Mouse (Mus musculus) left cerebral cortex, postnatal 4 days (tissue): ENCODE measurements around the gene Sdhaf1. TPM values are rescaled to one million over a fixed set of nuclear protein-coding genes. Genes with fewer than 3 reads are reported as not detected.

Source experiments
- total RNA-seq, 2 experiments: library from RNA; stranded (reverse); gene quantifications; 2 replicates each; pipeline ENCODE4 v1.2.3; 2021

Sdhaf1 gene
- total RNA-seq, 2 experiments from 2014 or later: 7.1 to 7.4 TPM

Other genes starting within 250 kb of the Sdhaf1 start
- 1 to 10 TPM in 1 of 2 experiments, not detected in 1; 1.9 TPM for gene Gm26920, start 233.5 kb downstream of the Sdhaf1 start, total RNA-seq
- 10 to 100 TPM; 12.9 to 17.3 TPM for gene Zfp566, start 233.4 kb downstream of the Sdhaf1 start, total RNA-seq
- 10 to 100 TPM; 64.8 to 65.3 TPM for gene Zfp260, start 229.1 kb downstream of the Sdhaf1 start, total RNA-seq
- gene Zfp382, start 202.0 kb downstream of the Sdhaf1 start, total RNA-seq: 10 to 100 TPM; 33.0 to 33.9 TPM
- gene Zfp146, start 154.1 kb downstream of the Sdhaf1 start, total RNA-seq: 10 to 100 TPM; 66.8 to 68.1 TPM
- 1 to 10 TPM; 1.5 to 2.0 TPM for gene Cox7a1, start 139.8 kb downstream of the Sdhaf1 start, total RNA-seq
- 100 to 1,000 TPM; 193 to 198 TPM for gene Capns1, start 125.1 kb downstream of the Sdhaf1 start, total RNA-seq
- gene Polr2i, start 91.9 kb downstream of the Sdhaf1 start, total RNA-seq: 10 to 100 TPM; 94.9 to 96.9 TPM
- 100 to 1,000 TPM; 229 to 238 TPM for gene Tbcb, start 91.6 kb downstream of the Sdhaf1 start, total RNA-seq
- not detected for gene Ovol3, start 88.2 kb downstream of the Sdhaf1 start, total RNA-seq
- gene Thap8, start 43.8 kb downstream of the Sdhaf1 start, total RNA-seq: under 1 TPM; 0.40 to 0.54 TPM
- 1 to 10 TPM; 5.0 to 5.5 TPM for gene Wdr62, start 43.5 kb downstream of the Sdhaf1 start, total RNA-seq
- gene Clip3, start 32.2 kb downstream of the Sdhaf1 start, total RNA-seq: 100 to 1,000 TPM; 403 to 414 TPM
- gene Alkbh6, start 15.2 kb downstream of the Sdhaf1 start, total RNA-seq: 10 to 100 TPM; 42.0 to 44.2 TPM
- 1 to 10 TPM; 6.9 to 8.3 TPM for gene Syne4, start 9.1 kb downstream of the Sdhaf1 start, total RNA-seq
- gene E130208F15Rik, start 2.2 kb downstream of the Sdhaf1 start, total RNA-seq: under 1 TPM; 0.58 to 0.66 TPM
- gene Lrfn3, start 38.9 kb upstream of the Sdhaf1 start, total RNA-seq: 10 to 100 TPM; 46.3 to 50.7 TPM
- 10 to 100 TPM; 10.4 to 11.0 TPM for gene Tyrobp, start 89.9 kb upstream of the Sdhaf1 start, total RNA-seq
- gene Hcst, start 96.0 kb upstream of the Sdhaf1 start, total RNA-seq: not detected
- gene Nfkbid, start 97.8 kb upstream of the Sdhaf1 start, total RNA-seq: 1 to 10 TPM; 2.1 to 3.0 TPM
- 100 to 1,000 TPM; 739 to 767 TPM for gene Aplp1, start 121.6 kb upstream of the Sdhaf1 start, total RNA-seq
- gene Kirrel2, start 133.8 kb upstream of the Sdhaf1 start, total RNA-seq: under 1 TPM; 0.26 to 0.56 TPM
- under 1 TPM in 1 of 2 experiments, not detected in 1; 0.08 TPM for gene Nphs1, start 134.4 kb upstream of the Sdhaf1 start, total RNA-seq
- gene Prodh2, start 169.7 kb upstream of the Sdhaf1 start, total RNA-seq: under 1 TPM in 1 of 2 experiments, not detected in 1; 0.66 TPM
- 100 to 1,000 TPM; 356 to 358 TPM for gene Arhgap33, start 211.2 kb upstream of the Sdhaf1 start, total RNA-seq
- 1 to 10 TPM; 4.7 to 5.5 TPM for gene Hspb6, start 228.3 kb upstream of the Sdhaf1 start, total RNA-seq
- 10 to 100 TPM in 1 of 2 experiments, 1 to 10 TPM in 1; 7.6 to 10.1 TPM for gene Proser3, start 228.4 kb upstream of the Sdhaf1 start, total RNA-seq
- 10 to 100 TPM; 29.6 to 34.6 TPM for gene Lin37, start 235.9 kb upstream of the Sdhaf1 start, total RNA-seq
- gene U2af1l4, start 239.4 kb upstream of the Sdhaf1 start, total RNA-seq: 10 to 100 TPM; 50.6 to 56.7 TPM
- 1 to 10 TPM; 5.9 to 6.3 TPM for gene Gm49396, start 239.4 kb upstream of the Sdhaf1 start, total RNA-seq
- 10 to 100 TPM; 78.5 to 81.4 TPM for gene Psenen, start 239.7 kb upstream of the Sdhaf1 start, total RNA-seq
- 1 to 10 TPM; 3.1 to 3.6 TPM for gene Igflr1, start 241.5 kb upstream of the Sdhaf1 start, total RNA-seq